Mouse (Mus musculus): Measurements from ENCODE around the gene Hoxa2. TPM values are rescaled to one million over a fixed set of nuclear protein-coding genes. Genes with fewer than 3 reads are reported as not detected.

Hoxa2 gene
- total and polyA plus RNA-seq, 3 experiments, result 0.26 TPM; not detected in 2

- H3K27ac ChIP-seq (ENCODE audit: insufficient read depth, low read depth), result peak overlapping the region; percentile 39
- H3K36me3 ChIP-seq (replicated peaks in 1 of 2; ENCODE audit: control insufficient read depth in 1 of 2, insufficient read depth in 1 of 2, low read length in 1 of 2), result peaks cover 6 to 33% of the 10 kb centered on the region in 2 experiments
- peaks cover 7% of the 10 kb centered on the region; the same call in 1 of the 2 replicates for H3K79me2 ChIP-seq (replicated peaks; ENCODE audit: control insufficient read depth, extremely low read depth, insufficient read depth, poor library complexity, severe bottlenecking)
- peak; percentile 33 for DNase-seq (ENCODE audit: extremely low read depth)
- peaks cover 2 to 17% of the 10 kb centered on the region in 2 experiments; a peak in 3 of 4 replicates for H3K4me1 ChIP-seq (ENCODE audit: control insufficient read depth in 1 of 2, insufficient read depth in 2 of 2)
- H3K9me3 ChIP-seq (replicated peaks; ENCODE audit: low read length), result no peaks in the 10 kb centered on the region
- H3K9ac ChIP-seq (ENCODE audit: insufficient read depth, low read depth), result peak overlapping the region; percentile 96
- TF ChIP-seq NRF1 (IDR thresholded peaks at IDR 0.05; ENCODE audit: low read depth, low read length), result peak; percentile 59
- TF ChIP-seq BHLHE40 (IDR thresholded peaks at IDR 0.05; ENCODE audit: low read depth, low read length), result peak; percentile 67
- TF ChIP-seq POLR2A (IDR thresholded peaks at IDR 0.05; ENCODE audit: low read depth, low read length), result peak; percentile 37; the same call in 1 of the 2 replicates
- TF ChIP-seq EP300 (IDR thresholded peaks at IDR 0.05; ENCODE audit: low read length), result no peak
- no peak for TF ChIP-seq USF1 (IDR thresholded peaks at IDR 0.05; ENCODE audit: low read depth, low read length)
- no peak for TF ChIP-seq ELF1 (IDR thresholded peaks at IDR 0.05; ENCODE audit: low read depth, low read length)
- peak; percentile 33; the same call in 1 of the 2 replicates for TF ChIP-seq TCF12 (IDR thresholded peaks at IDR 0.05; ENCODE audit: low read depth, low read length)
- no peak for TF ChIP-seq PAX5 (IDR thresholded peaks at IDR 0.05; ENCODE audit: low read length)
- peak; percentile 54; the same call in 1 of the 2 replicates for TF ChIP-seq MXI1 (IDR thresholded peaks at IDR 0.05; ENCODE audit: low read depth, low read length)
- no peak for TF ChIP-seq MEF2A (IDR thresholded peaks at IDR 0.05; ENCODE audit: borderline replicate concordance, low read depth, low read length)
- 0 out of 2 replicates have a peak, but pooled peaks have one; percentile 12 for TF ChIP-seq MAX (IDR thresholded peaks at IDR 0.05; ENCODE audit: low read length)
- no peaks in the 10 kb centered on the region for H3K27me3 ChIP-seq (replicated peaks)
- in situ Hi-C loops (cut with MboI; ENCODE audit: low pct_ligation_motif_present, low pct_unique_long_range_greater_than_20kb, low sequenced_read_pairs) (no loop called here), dilution Hi-C loops (cut with MboI; ENCODE audit: extremely low pct_ligation_motif_present, extremely low pct_unique_long_range_greater_than_20kb, low sequenced_read_pairs) (no loop called here)
- peak overlapping the region; percentile 95 for H3K4me2 ChIP-seq (ENCODE audit: insufficient read depth, low read depth, poor library complexity, severe bottlenecking)
- H3K4me3 ChIP-seq (replicated peaks in 1 of 3; ENCODE audit: low read depth in 2 of 3, low read length in 2 of 3, poor library complexity in 1 of 3), result peak overlapping the region; percentile 83 to 92 (median 88)
Observed at GRCm38 (mm10) chr6:52159164-52159761, 5.4 kb downstream of the Hoxa2 start.

- peak within 1 kb of the TSS; percentile 83 to 92 (median 88) for H3K4me3 ChIP-seq (replicated peaks in 1 of 3; ENCODE audit: low read depth in 2 of 3, low read length in 2 of 3, poor library complexity in 1 of 3)
- in situ Hi-C loops (cut with MboI; ENCODE audit: low pct_ligation_motif_present, low pct_unique_long_range_greater_than_20kb, low sequenced_read_pairs), result no loop called here
- no peak for TF ChIP-seq POLR2AphosphoS2 (IDR thresholded peaks at IDR 0.05; ENCODE audit: low read depth, low read length)
- TF ChIP-seq NRF1 (IDR thresholded peaks at IDR 0.05; ENCODE audit: low read depth, low read length), result peak; percentile 66
- peak; percentile 94 for TF ChIP-seq MAX (IDR thresholded peaks at IDR 0.05; ENCODE audit: low read length)
- TF ChIP-seq MAZ (IDR thresholded peaks at IDR 0.05; ENCODE audit: low read depth, low read length), result 0 out of 2 replicates have a peak, but pooled peaks have one; percentile 79
- TF ChIP-seq ZC3H11A (IDR thresholded peaks at IDR 0.05; ENCODE audit: low read depth, low read length), result no peak
- TF ChIP-seq USF2 (conservative IDR thresholded peaks at IDR 0.05; ENCODE audit: low read depth, low read length), result peak; percentile 90
- peak; percentile 96 for TF ChIP-seq USF1 (IDR thresholded peaks at IDR 0.05; ENCODE audit: low read depth, low read length)
- TF ChIP-seq SIN3A (IDR thresholded peaks at IDR 0.05; ENCODE audit: low read length), result peak; percentile 43; the same call in 1 of the 2 replicates
- TF ChIP-seq NELFE (IDR thresholded peaks at IDR 0.05; ENCODE audit: low read depth, low read length), result 0 out of 2 replicates have a peak, but pooled peaks have one; percentile 34
- peak; percentile 68; the same call in 1 of the 2 replicates for TF ChIP-seq TBP (conservative IDR thresholded peaks at IDR 0.05; ENCODE audit: low read depth, low read length)
- TF ChIP-seq MXI1 (IDR thresholded peaks at IDR 0.05; ENCODE audit: low read depth, low read length), result peak; percentile 14; the same call in 1 of the 2 replicates
- 0 out of 2 replicates have a peak, but pooled peaks have one; percentile 16 for TF ChIP-seq HCFC1 (IDR thresholded peaks at IDR 0.05; ENCODE audit: low read depth, low read length)
- TF ChIP-seq JUND (conservative IDR thresholded peaks at IDR 0.05; ENCODE audit: low read depth, low read length), result no peak
- TF ChIP-seq TCF12 (IDR thresholded peaks at IDR 0.05; ENCODE audit: low read depth, low read length), result peak; percentile 59
- TF ChIP-seq POLR2A (IDR thresholded peaks at IDR 0.05; ENCODE audit: low read depth, low read length), result peak; percentile 65
- TF ChIP-seq ZKSCAN1 (IDR thresholded peaks at IDR 0.05; ENCODE audit: borderline replicate concordance, low read depth, low read length), result no peak
- TF ChIP-seq BHLHE40 (IDR thresholded peaks at IDR 0.05; ENCODE audit: low read depth, low read length), result peak; percentile 69
- TF ChIP-seq RCOR1 (conservative IDR thresholded peaks at IDR 0.05; ENCODE audit: low read depth, low read length), result no peak
- 0 out of 2 replicates have a peak, but pooled peaks have one; percentile 31 for TF ChIP-seq ELF1 (IDR thresholded peaks at IDR 0.05; ENCODE audit: low read depth, low read length)
- no peaks in the 10 kb centered on the region for H3K9me3 ChIP-seq (replicated peaks; ENCODE audit: low read length)
- H3K27ac ChIP-seq (ENCODE audit: insufficient read depth, low read depth), result peak within 1 kb of the TSS; percentile 39; the same call in 1 of the 2 replicates
- DNase-seq (ENCODE audit: extremely low read depth), result peak; percentile 90
- H3K9ac ChIP-seq (ENCODE audit: insufficient read depth, low read depth), result peak within 1 kb of the TSS; percentile 96
- H3K4me1 ChIP-seq (ENCODE audit: control insufficient read depth in 1 of 2, insufficient read depth in 2 of 2), result peaks cover 2 to 17% of the 10 kb centered on the region in 2 experiments; a peak in 3 of 4 replicates
- peak within 1 kb of the TSS; percentile 95 for H3K4me2 ChIP-seq (ENCODE audit: insufficient read depth, low read depth, poor library complexity, severe bottlenecking)
- H3K36me3 ChIP-seq (replicated peaks in 1 of 2; ENCODE audit: control insufficient read depth in 1 of 2, insufficient read depth in 1 of 2, low read length in 1 of 2), result peaks cover 4 to 25% of the 10 kb centered on the region in 2 experiments
- H3K79me2 ChIP-seq (replicated peaks; ENCODE audit: control insufficient read depth, extremely low read depth, insufficient read depth, poor library complexity, severe bottlenecking), result peaks cover 7% of the 10 kb centered on the region; the same call in 1 of the 2 replicates
- dilution Hi-C loops (cut with MboI; ENCODE audit: extremely low pct_ligation_motif_present, extremely low pct_unique_long_range_greater_than_20kb, low sequenced_read_pairs), result no loop called here
- H3K27me3 ChIP-seq (replicated peaks), result no peaks in the 10 kb centered on the region
Observed at GRCm38 (mm10) chr6:52158276-52159051, 6.2 kb downstream of the Hoxa2 start, which contains the start of gene Hoxa1. Gene Hoxa1 (minus strand): TSS chr6:52158317.
